Mouse (Mus musculus) naive thymus-derived CD4-positive, alpha-beta T cell, adult 2 months (primary cell): ENCODE results near the gene Agbl4.

Experiments
- DNase-seq: peaks from one replicate; pipeline ENCODE4 v3.0.0-alpha.2; 2011; ENCODE audit warnings: low read depth

The Agbl4 gene

DNA sequence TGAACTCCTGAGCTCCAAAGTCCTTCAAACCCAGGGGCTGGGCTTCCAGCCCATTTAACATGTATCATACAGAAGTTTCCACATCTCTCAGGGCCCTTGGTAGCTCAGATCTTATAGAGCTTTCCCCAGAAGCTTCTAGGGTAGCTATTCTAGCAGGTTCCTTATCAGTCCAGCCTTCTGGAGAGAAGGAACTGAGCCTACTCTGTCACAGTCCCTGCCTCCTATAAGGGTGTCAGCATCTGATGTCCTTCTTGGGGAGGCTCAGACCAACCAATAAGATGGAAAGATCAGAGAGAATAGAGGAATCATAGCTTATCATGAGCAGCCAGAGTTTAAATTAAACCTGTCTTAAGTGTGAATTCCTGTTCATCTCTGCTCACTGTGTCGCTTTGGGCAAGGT lies 1269.3 kb downstream of the Agbl4 start:
- DNase-seq: no peak

DNA sequence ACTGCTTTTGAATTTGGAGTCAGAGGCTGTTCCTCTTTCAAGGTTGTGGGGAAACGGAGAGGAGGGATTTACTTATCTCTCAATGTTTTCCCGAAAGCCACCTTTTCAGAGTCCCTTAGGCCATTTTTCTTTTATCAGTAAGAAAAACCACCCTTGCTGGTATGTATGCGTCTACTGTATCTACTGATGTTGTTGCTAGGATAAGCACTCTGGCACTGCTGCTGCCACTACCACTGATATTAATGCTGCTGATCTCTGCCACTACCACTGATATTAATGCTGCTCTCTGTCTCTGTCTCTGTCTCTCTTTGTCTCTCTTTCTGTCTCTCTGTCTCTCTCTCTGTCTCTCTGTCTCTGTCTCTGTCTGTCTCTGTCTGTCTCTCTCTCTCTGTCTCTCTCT lies 1271.9 kb downstream of the Agbl4 start:
- DNase-seq: no peak

DNA sequence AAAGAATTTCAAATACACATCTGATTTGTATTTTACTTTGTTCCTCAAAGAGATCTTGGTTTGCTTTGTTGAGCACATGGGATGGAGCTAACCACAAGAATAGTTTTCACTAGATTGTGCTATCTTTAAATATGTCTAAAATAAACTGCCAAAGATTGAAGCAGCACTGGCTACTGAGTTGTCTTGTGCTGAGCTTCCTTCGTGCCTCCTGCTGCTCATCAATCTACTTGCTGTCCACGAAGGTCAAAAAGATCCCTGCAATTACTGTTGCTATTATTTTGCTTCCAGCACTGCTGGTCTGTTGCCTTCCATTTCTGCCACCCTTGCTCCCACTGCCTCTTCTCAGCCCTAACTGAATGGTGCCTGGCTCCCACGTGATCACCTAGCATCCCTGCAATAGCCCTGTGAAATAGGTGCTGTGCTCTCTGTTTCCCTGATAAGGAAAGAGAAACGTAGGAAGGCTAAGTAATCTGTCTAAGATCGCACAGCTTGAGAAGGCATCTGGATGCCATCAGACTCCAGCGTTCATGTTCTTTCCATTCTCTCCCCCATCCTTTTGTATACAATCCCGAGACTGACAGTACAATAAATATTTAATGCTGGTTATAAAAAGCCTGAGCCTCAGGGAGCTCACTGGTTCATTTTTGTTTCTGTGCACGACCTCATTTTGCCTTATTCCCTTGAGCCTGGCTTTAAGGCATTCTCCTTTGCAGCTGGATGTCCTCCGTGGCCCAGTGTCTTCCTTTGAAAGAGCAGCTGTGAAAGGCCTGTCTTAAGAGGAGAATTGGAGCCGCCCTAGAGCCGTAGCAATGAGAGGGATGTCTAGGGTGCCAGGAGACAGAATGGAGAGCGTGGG lies 1273.3 kb downstream of the Agbl4 start:
- no peak for DNase-seq

DNA sequence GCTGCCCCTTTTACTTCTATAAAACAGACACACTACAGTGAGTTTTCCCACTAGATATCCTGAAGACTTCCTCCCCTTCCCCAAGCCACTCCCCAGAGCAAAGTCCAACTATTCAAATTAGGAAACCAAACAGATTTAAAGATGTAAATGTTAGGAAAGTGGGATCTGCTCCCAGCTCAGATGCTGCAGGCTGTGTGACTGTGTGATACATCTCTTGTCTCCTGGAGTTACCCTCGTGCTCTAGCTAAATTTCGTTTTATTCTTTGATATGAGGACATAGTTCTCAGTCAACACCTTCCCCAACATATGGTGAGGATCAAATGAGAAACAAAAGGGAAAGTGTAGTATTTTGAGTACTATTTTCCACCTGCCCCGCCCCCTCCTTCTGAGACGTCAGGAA lies 1274.0 kb downstream of the Agbl4 start:
- no peak for DNase-seq

DNA sequence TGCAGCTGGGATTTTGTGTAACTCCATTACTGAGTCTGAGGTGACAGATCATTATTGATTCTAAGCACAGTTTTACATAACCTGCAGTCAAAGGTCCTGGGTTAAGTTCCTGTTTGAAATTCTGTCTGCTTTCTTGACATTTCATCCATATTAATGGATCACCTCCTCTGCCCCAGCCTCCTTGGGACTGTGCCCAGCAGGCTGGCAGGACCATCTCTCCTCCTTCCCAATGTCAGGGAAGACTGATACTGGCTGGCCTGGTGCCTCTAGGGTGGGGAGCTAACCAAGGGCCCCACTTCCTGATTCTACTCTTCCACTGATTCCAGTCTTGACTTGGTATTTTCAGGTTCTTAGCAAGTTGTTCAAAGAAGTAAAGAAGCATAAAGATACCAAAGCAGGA lies 1276.4 kb downstream of the Agbl4 start:
- DNase-seq: no peak

DNA sequence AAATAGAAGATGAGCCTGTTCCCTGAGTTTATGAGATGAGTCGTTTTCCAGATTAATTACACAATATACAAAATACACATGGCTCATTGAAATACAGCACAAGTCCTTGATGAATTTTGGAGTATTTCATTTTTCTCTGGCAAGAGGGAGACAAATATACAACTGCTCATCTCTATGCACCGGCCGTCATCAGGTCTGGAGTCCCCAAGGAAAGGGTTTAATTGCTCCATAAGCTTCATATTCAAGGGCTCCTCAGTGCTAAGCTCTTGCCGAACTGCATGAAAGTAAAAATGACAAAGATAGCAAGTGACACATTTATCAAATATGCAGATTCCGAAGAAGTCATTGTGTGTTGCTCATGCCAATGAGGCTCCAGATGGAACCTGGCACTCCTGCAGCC lies 1284.5 kb downstream of the Agbl4 start:
- no peak for DNase-seq

DNA sequence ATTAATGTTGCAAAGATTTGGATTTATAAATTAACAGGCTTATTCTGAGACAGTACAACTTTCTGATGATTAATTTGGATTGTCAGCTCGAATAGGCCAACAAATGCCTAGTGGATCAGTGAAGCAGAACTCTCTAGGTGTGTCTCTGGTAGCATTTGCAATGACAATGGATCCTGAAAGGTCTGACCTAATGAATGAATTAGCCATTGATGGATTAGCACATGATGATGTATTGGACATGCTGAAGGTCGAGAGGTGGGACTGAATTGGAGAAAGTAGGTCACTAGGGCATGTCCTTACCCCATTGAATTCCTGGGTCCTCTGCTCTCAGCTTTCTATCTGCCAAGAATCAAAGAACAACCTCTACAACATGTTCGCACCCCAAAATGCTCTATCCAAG lies 1285.3 kb downstream of the Agbl4 start:
- DNase-seq: no peak

DNA sequence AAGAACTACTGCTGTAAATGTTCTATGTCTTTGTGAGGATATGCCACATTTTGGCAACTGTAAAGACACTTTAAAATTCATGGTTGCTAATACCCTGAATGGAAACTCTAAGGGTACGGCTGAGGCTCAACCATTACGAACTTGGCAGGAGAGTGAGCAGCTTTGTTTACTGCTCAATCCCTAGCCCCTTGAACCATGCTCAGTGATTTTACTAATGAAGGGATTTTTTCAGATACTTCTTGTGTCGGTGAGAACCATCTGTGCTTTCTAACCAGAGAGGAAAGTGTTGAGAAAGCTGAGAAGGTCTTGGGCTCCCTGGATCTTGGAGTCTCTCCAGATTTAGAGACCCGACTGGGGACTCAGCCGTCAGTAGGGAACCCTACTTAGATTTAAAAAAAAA lies 1286.4 kb downstream of the Agbl4 start:
- DNase-seq: no peak

DNA sequence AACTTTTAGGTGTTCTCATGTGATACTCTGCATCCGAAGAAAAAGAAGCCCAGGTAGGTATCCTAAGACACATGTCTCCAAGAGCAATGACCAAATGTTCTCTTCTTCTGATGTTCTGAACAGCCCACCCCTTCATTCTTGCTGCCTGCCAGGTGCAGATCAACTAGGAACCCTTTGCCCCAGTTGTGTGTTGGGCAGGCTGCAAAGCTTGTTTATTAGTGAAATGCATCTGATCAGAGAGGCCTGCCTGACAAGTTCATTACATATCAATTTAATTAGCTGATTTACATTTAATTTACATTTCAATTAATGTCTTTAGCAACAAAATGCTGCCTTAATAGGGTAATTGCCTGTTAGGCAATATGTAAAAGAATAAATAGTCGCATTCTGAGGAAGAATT lies 1288.5 kb downstream of the Agbl4 start:
- no peak for DNase-seq

DNA sequence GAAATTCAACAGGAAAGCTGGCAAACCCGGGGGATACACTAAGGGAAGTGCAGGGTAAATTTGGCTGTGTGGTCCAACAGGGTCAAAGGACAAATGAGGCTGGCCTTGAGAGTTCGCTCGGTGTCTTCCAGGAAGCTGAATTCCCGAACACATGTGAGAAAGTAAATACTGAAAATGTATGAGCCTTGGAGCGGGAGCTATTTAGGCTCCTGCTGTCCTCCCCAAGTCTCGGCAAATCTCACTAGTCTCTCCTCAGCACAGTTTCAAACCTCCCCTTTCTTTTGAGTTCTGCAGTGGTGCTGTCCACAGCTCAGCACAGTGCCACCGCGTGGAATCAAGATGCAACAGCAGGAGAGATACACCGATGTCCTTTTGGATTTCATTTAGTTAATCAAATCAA lies 1289.5 kb downstream of the Agbl4 start:
- peak; percentile 73 for DNase-seq

DNA sequence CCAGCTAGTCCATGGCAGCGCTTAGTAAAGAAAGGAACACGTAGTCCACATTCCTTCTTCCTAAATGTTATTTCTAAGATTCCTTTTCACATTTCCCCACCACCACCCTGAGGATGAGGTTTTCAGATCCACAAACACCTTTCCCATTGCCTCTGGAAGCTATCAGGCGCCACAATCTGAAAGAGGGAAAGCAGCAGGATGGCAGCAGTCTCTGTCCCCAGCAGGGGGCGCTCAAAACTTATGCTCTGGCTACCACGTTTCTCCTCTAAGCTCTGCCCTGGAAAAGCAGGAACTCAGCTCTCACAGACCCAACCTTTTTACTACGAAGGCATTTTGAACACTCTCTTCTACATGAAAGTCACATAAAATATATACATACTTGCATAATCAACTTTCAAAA lies 1290.2 kb downstream of the Agbl4 start:
- DNase-seq: peak; percentile 84

DNA sequence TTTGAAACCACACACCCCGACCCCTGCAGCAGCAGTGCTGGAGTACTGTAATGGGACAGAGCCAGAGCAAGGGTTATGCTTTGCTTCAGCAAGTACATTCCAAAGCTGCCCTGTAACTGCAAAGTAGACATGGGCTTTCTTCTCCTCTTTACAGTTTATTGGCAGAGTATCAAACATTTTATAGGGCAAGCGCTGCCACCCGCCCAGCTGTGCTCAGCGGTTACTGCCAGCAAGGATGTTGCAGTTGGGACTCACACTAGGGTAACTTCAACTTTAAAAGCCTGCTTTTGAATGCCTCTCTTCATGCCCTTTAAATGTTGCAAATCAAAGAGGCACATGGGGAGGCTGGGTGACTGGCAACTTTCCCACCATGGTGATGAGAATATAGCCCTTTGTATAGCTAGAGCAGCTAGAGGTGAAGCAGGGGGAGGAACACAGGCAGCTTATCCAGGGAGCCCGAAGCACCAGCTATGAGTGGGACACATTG lies 1293.6 kb downstream of the Agbl4 start:
- no peak for DNase-seq

DNA sequence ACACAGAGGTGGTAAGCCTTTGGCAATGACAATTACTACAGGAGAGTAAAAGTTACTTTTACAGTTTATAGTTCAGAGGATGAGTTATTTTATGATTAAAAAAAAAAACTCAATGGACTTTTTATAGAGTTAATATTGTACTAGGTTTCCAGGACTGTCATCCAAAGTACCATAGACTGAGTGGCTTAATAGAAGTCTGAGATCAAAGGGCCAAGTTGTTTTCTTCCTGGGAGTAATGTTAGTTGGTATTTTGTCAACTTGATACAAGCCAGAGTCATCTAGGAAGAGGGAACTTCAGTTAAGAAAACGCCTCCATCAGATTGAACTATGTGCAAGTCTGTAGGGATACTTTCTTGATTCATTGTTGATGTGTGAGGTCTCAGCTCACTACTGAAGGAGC lies 1303.9 kb downstream of the Agbl4 start:
- DNase-seq: no peak

DNA sequence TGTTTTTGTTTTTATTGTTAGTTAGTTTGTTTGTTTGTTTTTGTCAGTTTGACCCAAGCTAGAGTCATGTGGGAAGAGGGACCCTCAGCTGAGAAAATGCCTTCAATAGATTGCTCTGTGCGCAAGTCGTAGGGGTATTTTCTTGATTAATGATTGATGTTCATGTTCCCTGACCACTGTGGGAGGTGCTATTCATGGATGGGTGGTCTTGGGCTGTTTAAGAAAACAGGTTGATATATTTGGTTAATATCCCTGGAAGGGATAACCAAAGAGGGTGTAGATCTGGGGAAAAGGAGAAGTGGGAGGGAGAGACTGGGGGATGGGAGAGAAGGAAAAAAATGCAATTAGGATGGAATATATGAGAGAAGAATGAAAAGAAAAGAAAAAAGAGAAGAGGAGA lies 1306.7 kb downstream of the Agbl4 start:
- no peak for DNase-seq

DNA sequence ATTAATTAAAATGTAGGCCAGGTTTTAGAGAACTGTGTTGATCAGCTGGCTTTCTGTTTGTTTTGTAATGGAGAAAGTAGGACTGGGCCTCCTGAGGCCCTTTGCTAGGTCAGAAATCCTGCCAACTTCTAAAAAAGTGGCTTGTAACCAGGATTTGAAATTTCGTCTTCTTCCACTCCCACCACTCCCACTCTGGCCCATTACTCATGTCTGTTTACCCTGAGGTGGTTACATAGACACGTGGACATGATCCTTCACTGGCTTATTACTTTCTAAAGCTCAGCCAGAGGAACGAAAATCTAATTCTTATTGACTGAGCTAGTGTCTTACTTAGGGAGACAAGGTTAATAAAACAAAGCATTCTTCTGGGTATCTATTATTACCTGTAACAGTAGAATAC lies 1307.5 kb downstream of the Agbl4 start:
- no peak for DNase-seq
